Mouse (Mus musculus) NIH3T3 (cell line): ENCODE measurements around the gene Gpd2.

Experiments used
- DNase-seq: peaks from one replicate; pipeline ENCODE4 v3.0.0-alpha.2; 2012; ENCODE audit warnings: low read depth

Gene Gpd2

DNA sequence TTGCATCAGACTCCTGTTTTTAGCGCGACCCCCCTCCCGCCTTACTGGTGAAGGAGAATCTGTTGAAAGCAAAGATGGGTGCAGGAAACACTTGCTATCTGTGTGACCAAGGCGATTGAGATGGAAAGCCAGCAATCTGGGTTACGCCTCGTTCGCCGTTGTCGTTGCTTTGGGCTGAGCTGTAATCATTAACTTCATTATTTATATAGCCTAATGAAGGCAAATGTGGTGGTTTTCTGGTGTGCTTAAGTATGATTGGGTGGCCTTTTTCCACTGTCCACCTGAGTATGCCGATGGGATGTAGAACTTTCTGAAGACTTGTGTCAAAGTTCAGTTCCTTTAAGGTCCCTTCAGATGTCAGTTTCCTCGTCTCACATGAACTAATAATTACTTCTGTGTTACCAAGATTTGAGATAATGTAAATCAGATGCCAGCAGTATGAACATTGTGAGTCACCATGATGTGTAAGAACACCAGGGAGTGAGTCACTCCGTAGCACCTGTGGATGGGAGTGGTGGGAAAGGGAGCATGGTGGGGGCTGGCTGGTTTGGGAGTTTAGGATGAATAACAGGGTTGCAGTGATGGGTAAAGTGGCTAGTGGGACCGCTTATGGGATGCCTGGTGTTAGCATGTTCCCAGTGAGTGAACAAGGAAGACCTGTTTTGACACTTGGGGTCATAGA lies 14.3 kb downstream of the Gpd2 start:
- DNase-seq: peak; percentile 60

DNA sequence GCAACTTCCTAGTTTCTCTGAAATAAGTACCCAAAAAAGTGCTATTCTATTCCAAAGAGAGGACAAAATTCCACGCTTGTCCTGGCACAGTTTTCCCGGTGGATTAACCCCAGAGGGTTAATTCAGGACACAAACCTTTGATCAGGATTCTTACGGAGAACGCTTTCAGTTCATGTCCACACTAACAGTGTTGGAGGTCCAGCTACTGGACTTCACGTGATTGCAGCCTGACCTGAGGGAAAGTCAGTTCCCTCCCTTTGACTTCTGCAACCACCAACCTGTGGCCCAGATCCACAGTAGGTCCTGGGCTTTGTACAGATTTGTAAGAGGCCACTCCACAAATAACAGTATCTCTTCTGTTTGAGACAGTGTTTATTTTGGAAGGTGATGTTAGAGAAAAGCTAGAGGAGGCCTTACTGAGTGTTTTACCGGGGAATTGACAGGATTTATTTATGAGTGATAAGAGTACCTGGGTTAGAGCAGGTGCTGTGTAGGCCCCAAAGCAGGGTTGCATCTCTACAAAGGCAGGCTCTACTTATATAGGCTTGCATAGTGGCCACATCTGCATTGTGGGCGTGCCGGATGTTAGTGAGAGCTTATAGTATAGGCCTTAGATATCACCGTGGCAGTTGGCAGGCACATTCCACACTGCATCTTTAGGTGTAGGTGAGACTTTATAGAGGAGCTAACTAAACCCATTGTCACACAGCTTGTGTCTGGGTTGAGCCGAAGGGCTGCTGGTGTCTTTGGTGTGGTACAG lies 15.3 kb downstream of the Gpd2 start:
- DNase-seq: no peak

DNA sequence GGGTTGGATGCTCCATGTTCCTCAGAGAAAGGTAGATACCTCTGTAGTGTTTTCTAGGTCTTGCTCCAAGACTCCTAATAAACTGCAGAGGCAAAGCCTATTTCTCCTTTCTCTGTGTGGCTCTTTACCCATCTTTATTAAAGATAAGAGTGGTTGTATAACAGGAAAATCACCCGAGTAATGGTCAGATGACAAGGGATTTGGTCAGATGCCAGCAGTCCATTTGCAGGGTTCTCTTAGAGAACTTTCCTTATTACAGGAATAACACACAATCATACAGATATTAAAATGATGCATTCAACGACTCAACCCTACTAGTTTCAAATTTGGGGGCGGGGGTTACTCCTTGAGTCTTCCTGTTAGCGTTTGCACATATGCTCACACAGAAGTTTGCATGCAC lies 16.8 kb downstream of the Gpd2 start:
- peak; percentile 65 for DNase-seq

DNA sequence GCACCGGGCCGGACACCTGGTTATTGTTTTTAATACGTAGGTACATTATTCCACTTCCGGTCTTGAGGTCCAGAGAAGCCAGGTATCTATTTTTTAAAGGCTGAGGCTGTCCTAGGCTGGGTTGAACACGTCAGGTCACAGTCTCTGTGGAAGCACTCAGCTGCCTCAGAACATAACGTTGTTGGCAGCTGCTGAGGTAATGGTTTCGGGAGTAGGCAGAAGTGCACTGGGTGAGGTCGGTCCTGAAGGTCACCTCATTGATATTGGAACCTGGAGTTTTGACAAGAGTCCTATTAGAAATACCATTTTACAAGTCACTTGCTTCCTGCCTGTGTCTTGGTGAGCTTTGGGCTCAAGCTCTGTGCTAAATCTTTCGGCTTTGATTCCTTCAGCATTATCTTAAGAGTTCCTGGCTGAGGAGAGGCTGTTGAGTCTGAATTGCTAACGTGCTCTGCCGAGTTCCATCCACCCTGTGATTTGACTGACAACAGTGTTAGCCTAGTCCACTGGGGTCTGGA lies 17.8 kb downstream of the Gpd2 start:
- no peak for DNase-seq

DNA sequence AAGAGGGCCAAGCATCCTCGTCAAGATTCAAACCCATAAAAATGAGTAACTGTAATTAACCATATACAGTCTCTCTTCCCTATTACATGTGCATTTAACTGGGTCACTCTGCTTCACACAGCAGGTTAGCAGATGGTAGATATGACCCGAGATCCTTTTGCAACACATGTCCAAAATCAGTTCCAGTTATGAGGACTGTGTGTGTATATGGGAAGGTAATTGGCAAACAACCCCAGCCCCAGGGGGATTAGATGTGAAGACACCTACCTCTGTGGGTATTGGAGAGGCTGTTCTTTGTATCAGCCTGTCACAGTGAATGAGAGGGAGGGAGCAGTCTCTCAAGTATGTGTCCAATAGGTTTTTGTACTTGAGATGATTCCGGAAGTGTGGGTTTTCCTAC lies 18.4 kb downstream of the Gpd2 start:
- no peak for DNase-seq

DNA sequence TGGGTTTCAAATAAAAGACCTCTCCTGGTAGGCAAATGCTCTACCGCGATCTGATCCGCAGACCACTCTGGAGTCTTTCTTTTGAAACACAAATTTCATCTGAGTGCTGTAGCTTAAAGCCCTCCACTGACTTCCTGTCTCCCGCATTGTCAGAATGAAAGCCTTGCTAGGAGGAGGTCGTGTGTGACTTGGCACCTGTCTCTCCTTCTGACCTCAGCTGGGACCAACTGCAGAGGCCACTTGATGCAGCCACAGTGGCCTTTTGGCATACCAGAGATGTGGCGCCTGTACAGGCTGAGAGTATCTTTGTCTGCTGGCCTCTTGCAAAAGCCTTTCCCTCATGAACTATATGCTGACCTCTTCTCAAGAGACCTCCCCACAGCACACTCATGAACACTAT lies 19.0 kb downstream of the Gpd2 start:
- DNase-seq: no peak

DNA sequence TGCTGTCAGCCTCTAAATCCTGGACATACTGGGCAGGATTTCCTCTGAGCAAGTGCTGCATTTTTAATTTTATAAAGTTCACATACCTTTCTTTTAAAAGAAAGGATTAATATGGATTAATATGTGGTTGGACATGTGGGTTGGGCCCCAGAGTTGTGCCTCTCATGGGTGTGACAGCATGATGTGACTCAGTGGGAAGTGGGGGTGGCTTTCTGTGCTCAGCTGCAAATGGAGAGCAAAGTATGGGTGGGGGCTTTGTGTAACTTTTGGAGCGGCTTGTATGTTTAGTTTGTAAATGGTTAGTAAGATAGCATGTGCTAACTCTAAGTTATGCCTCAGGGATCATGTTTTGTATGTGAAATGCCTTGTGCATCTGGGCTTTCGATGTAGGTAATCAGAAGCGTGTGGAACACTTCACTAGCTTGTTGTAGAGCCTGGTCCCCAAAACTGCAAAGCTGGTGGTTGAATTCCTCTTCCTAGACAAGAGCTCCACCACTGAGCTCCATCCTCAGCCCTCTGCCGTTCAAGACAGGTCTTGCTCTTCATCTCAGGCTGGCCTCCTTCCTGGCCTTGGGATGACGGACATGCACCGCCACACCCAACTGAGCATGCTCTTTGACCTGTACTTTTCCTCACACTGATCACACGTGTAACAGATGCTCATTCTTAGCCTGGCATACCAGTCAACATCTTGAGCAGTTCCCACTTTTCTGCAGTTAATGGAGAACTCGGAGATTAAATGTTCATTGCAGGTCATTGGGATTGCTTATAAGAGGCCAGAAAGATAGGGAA lies 24.0 kb downstream of the Gpd2 start:
- DNase-seq: peak; percentile 31

DNA sequence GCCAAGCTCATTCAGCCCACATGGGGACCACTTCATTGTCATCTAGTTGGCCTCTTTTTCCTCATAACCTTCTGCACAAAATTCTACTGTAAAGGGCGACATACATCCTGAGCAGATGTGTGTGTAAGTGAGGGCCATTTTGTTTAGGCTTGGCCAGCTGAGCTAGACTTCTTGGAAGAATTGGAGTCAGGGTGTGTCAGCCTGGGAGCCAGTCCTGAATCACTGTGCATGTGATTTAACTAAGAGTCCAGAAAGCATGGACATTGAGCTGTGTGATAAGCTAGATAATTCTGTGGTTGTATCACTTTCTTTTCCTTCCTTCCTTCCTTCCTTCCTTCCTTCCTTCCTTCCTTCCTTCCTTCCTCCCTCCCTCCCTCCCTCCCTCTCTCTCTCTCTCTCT lies 26.0 kb downstream of the Gpd2 start:
- peak; percentile 44 for DNase-seq

DNA sequence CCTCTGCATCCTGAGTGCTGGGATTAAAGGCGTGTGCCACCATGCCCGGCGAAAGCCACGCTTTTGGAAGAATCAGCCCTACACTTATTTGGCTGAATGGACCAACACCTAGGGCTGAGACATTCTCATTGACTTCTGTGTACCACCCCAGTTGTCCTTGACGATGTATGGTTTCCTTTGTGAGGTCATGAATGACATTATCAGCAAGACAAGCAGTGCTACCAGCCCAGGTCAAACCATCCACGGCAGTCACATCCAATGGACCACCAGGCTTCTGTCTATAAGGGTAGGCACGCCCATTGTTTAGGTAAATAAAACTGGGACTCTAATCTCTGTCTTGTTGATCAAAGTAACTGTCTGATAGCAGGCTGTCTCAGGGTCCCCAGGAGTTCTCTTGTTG lies 27.5 kb downstream of the Gpd2 start:
- no peak for DNase-seq

DNA sequence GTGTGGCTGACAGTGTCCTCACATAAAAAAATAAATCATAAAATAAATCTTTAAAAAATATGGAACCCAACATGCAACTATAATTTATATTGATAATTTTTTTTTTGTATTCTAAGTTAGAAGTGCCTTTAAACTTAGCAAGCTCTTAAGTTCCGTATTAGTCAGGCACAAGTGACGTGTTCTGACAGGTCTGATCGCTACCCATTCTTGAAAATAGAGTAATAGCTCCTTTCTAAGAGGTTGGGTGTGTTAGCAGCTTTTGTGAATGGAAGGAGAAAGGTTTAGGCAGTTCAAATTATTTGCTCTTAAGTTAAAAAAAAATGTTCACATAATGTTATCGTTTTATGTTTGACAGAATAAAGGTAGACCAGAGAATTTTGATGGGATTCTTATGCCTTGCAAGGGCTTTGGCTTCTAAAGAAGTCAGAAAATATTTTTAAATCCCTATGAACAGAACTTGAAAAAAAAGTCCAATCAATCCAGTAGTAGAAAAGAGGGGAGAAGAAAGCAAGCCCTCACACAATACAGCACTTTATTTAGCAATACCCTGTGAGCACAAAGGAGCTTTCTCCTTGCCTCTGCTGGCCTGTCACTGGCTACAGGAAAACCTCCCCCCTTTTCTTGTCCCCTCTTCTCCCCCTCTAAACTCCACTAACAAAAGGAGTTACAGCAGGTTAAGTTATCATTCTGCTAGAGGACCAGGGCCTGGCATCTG lies 29.4 kb downstream of the Gpd2 start:
- DNase-seq: no peak

DNA sequence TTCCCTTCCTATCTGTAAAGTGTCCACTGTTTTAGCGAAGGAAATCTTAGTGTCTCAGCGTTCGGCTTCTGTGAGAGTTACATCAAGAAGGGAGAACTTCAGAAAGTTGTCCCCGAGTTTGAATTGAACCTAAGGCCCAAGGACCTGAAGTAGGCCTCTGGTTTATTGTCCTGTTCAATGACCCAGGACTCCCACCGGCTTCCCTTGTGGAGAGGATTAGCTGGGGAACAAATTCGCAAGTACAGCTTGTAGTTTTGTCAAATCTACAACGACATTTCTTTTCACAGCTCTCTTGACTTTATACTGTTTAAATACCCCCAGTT lies 29.9 kb downstream of the Gpd2 start:
- DNase-seq: no peak

DNA sequence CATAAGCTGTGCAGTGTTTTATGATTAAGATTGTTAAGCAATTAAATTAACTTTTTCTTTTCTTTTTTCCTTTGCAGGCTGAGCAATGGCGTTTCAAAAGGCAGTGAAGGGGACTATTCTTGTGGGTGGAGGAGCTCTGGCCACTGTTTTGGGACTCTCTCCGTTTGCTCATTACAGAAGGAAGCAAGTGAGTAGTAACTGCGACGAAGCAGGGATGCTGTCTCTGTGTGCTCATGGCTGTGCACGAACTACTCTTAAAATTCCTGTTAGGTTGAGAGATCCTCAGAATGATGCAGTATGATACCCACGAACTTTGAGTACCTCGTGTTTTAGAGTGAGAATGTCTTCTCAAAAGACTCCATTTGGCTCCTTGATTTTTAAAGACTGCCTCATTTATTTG lies 30.5 kb downstream of the Gpd2 start:
- DNase-seq: no peak

DNA sequence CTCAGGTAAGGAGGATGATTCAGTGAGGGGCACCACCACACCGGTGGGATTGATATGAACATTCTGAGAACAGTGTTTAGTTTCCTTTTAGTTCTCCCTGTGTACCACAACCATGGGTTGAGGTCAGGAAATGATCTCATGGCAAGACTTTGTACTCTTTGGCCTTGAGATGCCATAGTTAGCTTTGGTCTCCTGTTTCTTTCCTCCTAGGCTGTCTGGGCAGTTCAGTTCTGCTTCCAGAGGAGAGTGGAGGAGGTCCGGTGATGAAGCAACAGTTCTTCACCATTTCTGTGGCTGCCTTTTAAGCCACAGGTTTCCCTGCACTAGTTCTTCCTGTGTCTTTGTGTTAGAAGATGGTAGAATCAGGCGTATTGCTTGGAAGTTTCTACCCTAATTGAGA lies 31.4 kb downstream of the Gpd2 start:
- no peak for DNase-seq

DNA sequence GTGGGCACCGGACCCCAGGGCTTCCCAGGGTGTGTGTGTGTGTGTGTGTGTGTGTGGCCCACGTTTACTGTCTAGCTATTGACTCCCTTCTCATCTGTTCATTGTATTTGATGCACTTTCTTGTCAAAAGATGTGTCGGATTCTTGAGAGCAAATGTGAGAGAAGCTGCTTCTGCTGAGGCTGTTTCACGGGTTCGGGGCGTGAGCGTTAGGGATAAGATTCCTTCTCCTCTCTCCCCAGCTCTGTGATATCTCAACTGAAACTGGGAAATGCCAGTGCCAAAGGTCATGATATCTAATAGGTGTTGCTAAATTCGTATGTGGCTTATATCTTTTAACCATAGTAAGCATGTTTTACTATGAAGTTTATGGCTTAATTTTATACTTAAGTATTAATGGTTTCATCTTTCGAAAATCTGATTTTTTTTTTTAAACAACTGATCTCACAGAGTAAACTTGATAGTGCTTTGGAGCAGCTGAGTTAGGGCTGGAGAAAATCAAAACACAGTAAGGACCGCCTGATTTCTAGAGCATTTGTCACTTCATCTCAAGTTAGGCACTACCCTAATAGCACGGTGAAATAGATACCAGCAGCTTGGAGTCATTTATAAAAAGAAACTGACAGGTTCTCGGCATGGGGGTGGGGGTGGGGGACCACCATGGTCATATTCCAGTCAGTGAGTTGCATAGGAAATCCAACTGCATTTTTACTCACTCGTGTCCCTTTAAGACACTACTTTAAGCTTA lies 32.4 kb downstream of the Gpd2 start:
- DNase-seq: no peak

DNA sequence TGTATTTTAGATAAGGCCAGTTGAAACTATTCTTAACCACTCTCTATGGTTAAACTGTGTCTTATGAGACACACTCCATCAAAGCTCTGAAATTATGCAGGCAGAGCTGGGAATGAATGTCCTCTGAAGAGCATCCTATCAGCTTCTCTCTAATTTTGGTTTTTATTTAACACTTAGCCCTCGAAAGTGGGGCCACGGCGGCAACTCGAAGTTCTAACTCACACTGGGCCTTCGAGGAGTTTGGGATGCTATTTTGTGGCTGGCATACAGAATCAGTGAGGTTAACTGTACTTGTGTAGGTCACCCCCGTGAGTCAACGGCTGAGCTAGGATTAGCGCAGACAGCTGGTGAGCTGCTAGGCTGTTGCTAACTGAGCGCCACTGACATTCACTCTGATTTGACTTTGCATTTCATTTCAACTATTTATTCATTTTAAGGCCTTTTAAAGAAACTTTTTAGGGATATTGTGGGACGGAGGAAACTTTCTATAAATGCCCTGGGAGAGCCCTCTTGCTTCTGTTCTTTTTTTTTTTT lies 42.8 kb downstream of the Gpd2 start:
- DNase-seq: no peak

DNA sequence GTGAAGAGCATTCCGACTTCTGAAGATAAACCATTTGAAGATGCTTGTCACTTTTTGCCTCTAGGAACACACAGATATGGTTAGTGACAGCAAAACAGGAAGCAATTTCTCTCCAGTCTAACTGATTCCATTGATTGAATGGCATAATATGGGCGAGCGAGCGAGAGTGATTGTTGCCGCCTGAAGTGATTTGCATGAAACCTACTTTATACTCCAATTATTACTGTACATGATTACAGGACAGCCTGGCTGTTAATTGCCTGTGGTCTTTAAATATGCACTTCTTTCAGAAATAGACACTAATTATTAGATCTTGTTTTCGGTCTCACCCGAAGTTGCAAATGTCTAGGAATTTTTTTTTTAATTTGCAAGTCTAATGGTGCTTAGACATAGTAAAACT lies 46.4 kb downstream of the Gpd2 start:
- no peak for DNase-seq

DNA sequence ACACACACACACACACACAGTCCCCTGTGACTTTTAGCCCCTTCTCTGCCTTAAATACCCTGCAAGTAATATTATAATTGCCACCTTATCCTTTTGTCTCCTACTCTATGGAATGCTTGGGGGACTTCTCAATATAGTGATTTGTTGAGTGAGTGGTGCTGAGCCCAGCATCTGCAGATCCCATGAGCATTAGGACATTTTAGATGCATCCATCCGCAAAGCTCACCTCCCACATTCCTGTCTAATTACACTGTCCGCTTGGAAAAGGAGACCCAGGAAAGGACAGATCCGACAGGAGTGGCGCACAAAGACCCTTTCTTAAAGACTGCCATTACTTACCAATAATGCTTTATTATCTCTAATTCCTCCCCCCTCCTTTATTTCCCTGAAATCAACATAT lies 47.8 kb downstream of the Gpd2 start:
- no peak for DNase-seq

DNA sequence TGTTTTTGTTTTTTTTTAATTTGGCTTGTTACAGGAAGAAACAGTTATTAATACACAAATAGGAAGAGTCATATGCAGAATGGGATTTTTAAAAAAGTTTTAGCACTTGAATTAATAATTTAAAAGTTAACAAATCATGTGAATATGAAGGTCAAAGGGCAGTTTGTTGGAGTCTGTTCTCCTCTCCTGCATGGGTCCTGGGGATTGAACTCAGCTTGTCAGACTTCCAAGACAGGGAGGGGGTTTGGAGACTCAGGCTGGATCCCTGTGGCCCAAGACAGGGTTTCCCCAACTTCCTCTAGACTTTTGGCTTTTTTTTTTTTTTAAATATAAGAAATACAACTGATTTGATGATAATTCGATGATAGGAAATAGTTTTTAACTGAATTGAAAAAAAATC lies 50.6 kb downstream of the Gpd2 start:
- DNase-seq: no peak

DNA sequence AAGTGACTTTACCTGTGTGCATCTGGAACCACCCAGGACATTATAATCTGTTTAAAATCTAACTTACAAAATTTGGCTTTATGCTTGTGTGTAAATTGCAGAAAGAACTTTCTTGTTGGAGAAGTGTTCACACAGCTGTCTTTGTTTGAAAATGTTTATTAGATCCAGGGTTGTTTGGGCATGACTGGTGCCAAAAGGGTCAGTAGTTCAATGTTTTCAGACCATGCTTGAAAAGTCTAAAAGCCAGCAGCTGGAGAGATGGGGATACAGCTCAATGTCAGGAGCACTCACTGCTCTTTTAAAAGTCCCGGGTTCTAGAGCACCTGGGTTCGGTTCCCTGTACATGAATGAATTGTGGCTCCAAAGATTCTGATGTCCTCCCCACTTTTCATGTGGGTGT lies 56.1 kb downstream of the Gpd2 start:
- DNase-seq: peak; percentile 68

DNA sequence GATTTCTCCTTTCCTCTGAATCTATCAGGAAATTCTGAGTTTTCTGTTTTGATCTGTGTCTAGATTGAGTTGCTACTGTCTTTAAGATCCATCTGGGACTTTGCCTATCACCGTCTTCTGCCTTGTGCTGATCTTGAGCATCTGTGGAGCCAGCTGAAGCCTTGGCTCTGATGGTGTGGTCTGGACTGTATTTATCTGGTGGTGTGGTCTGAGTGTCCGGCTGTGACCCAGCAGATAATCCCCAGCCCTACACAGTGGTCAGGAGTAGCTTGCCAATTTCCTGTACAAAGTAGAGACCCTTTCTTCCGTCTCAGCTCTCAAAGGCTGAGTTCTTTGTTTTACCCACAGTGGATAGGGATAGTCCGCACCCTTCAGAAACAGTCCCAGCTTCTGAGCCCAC lies 58.6 kb downstream of the Gpd2 start:
- no peak for DNase-seq

DNA sequence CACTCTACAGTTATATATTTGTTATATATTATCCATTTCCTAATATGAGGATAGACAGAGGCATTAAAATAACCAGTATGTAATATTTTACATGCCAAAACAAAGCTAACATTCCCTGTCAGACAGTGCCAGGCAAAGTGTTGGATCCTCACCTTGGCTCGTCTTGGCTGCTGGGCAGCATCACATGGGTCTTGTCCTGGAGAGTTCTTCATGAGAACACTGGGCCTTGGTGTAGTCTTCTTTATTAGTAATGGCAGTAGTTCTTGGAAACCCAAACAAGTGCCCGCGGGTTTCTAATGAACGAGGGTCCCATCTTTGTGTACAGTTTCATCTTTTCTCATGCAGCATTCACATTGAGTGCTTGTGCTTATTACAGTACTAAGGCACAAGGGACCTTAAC lies 59.8 kb downstream of the Gpd2 start:
- DNase-seq: no peak
